Mouse (Mus musculus): ENCODE results near the gene Tex28. TPM values are rescaled to one million over a fixed set of nuclear protein-coding genes. Genes with fewer than 3 reads are reported as not detected.

Tex28 gene
- not detected for polyA plus RNA-seq (2014; fragmentation: Illumina TruSeq; extraction: RNeasy Lipid Tissue Mini Kit (QIAGEN cat#74804); ENCODE audit: low read depth, low replicate concordance)

DNA sequence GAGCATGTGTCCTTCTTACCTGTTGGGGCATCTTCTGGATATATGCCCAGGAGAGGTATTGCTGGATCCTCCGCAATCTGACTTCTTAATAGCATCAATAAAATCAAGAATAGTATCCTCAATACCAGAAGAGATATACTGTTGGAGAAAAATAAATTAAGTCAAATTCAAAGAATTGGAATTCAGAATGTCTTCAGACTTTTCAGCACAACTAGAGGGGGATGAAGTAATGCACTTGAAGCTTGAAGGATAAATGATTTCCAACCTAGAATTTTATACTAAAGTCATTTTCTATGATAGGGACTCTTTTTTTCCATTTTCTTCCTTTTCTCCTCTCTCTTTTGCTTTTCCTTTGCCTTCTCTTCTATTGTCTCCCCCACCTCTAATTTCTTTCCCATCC is at the start of gene Tex28:
Tex28 (minus strand) TSS at position 101 of the 400 bp plus-strand sequence.

DNA sequence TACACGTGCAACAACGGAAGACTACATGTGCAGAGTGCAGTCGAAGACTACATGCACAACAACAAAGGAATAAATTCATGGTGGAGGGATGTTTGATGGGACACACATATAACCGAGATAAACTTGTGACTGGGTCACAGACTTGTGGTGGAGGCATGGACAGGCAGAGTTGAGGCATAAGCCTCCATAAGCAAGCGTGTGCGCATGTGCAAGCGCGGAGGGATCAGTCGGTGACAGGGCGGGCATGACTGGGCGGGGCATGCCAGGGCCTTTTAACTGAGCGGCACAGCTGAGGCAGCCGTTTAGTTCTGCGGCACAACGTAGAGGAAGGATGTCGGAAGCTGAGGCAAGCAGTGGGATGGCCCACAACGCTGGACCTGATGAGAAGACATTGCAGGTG is 9.3 kb upstream of the Tex28 start, which contains the start of gene Tktl1:
Tktl1 (plus strand) TSS at position 301 of the 400 bp plus-strand sequence.

DNA sequence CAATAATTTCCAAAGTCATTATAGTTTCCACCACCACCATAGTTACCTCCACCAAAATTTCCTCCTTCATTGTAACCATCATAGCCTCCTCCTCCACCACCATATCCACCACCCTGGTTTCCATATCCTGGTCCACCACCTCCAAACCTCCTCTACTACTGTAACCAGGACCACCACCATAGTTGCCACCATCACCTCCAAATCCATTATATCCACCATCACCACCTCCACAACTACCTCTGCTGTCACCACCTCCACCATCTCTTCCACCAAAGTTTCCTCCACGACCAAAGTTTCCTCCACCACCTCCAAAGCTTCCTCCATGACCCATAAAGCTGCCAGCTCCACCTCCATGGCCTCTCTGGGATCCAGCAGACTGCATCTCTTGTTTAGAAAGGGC is 32.4 kb downstream of the Tex28 start, which contains the start of gene Mecp2:
Mecp2 (minus strand) TSS at position 101 of the 400 bp plus-strand sequence.

DNA sequence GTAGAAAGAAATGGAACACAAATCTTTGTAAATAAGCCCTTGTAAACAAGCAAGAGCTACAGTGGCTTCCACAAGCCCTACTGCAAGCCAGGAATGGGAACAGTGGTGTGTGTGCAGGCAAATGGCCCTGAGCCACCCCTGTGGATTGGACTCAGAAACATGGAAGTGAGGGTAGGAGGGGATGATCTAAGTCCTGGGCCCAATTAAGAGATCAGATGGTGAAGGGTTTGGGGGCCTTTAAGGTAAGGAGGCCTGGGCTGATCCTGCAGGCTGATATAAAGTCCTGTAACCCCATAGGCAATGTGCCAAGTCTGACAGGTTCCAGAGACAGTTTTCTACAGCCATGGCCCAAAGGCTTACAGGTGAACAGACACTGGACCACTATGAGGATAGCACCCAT is 40.5 kb downstream of the Tex28 start, which contains the start of gene Opn1mw:
Opn1mw (plus strand) TSS at position 301 of the 400 bp plus-strand sequence.

Other genes with a start within 250 kb of the Tex28 start
- gene Arhgap4, start 246.0 kb downstream of the Tex28 start, polyA plus RNA-seq (2014; fragmentation: Illumina TruSeq; extraction: RNeasy Lipid Tissue Mini Kit (QIAGEN cat#74804); ENCODE audit: low read depth, low replicate concordance): 0.85 TPM
- 5.3 TPM for gene Naa10, start 245.9 kb downstream of the Tex28 start, polyA plus RNA-seq (2014; fragmentation: Illumina TruSeq; extraction: RNeasy Lipid Tissue Mini Kit (QIAGEN cat#74804); ENCODE audit: low read depth, low replicate concordance)
- 9.6 TPM for gene Renbp, start 237.0 kb downstream of the Tex28 start, polyA plus RNA-seq (2014; fragmentation: Illumina TruSeq; extraction: RNeasy Lipid Tissue Mini Kit (QIAGEN cat#74804); ENCODE audit: low read depth, low replicate concordance)
- 22.0 TPM for gene Hcfc1, start 201.5 kb downstream of the Tex28 start, polyA plus RNA-seq (2014; fragmentation: Illumina TruSeq; extraction: RNeasy Lipid Tissue Mini Kit (QIAGEN cat#74804); ENCODE audit: low read depth, low replicate concordance)
- 37.3 TPM for gene Irak1, start 143.9 kb downstream of the Tex28 start, polyA plus RNA-seq (2014; fragmentation: Illumina TruSeq; extraction: RNeasy Lipid Tissue Mini Kit (QIAGEN cat#74804); ENCODE audit: low read depth, low replicate concordance)
- gene Opn1mw, start 40.4 kb downstream of the Tex28 start, polyA plus RNA-seq (2014; fragmentation: Illumina TruSeq; extraction: RNeasy Lipid Tissue Mini Kit (QIAGEN cat#74804); ENCODE audit: low read depth, low replicate concordance): not detected
- gene Mecp2, start 32.5 kb downstream of the Tex28 start, polyA plus RNA-seq (2014; fragmentation: Illumina TruSeq; extraction: RNeasy Lipid Tissue Mini Kit (QIAGEN cat#74804); ENCODE audit: low read depth, low replicate concordance): 18.0 TPM
- not detected for gene Tktl1, start 9.4 kb upstream of the Tex28 start, polyA plus RNA-seq (2014; fragmentation: Illumina TruSeq; extraction: RNeasy Lipid Tissue Mini Kit (QIAGEN cat#74804); ENCODE audit: low read depth, low replicate concordance)
- 14.1 TPM for gene Flna, start 82.0 kb upstream of the Tex28 start, polyA plus RNA-seq (2014; fragmentation: Illumina TruSeq; extraction: RNeasy Lipid Tissue Mini Kit (QIAGEN cat#74804); ENCODE audit: low read depth, low replicate concordance)
- gene Emd, start 86.8 kb upstream of the Tex28 start, polyA plus RNA-seq (2014; fragmentation: Illumina TruSeq; extraction: RNeasy Lipid Tissue Mini Kit (QIAGEN cat#74804); ENCODE audit: low read depth, low replicate concordance): 34.6 TPM
- 1,026 TPM for gene Rpl10, start 103.0 kb upstream of the Tex28 start, polyA plus RNA-seq (2014; fragmentation: Illumina TruSeq; extraction: RNeasy Lipid Tissue Mini Kit (QIAGEN cat#74804); ENCODE audit: low read depth, low replicate concordance)
- 37.2 TPM for gene Taz, start 114.1 kb upstream of the Tex28 start, polyA plus RNA-seq (2014; fragmentation: Illumina TruSeq; extraction: RNeasy Lipid Tissue Mini Kit (QIAGEN cat#74804); ENCODE audit: low read depth, low replicate concordance)
- 17.5 TPM for gene Dnase1l1, start 114.5 kb upstream of the Tex28 start, polyA plus RNA-seq (2014; fragmentation: Illumina TruSeq; extraction: RNeasy Lipid Tissue Mini Kit (QIAGEN cat#74804); ENCODE audit: low read depth, low replicate concordance)
- gene Atp6ap1, start 129.3 kb upstream of the Tex28 start, polyA plus RNA-seq (2014; fragmentation: Illumina TruSeq; extraction: RNeasy Lipid Tissue Mini Kit (QIAGEN cat#74804); ENCODE audit: low read depth, low replicate concordance): 252 TPM
- gene Gdi1, start 137.2 kb upstream of the Tex28 start, polyA plus RNA-seq (2014; fragmentation: Illumina TruSeq; extraction: RNeasy Lipid Tissue Mini Kit (QIAGEN cat#74804); ENCODE audit: low read depth, low replicate concordance): 120 TPM
- gene Fam50a, start 145.2 kb upstream of the Tex28 start, polyA plus RNA-seq (2014; fragmentation: Illumina TruSeq; extraction: RNeasy Lipid Tissue Mini Kit (QIAGEN cat#74804); ENCODE audit: low read depth, low replicate concordance): 23.5 TPM
- gene Plxna3, start 161.2 kb upstream of the Tex28 start, polyA plus RNA-seq (2014; fragmentation: Illumina TruSeq; extraction: RNeasy Lipid Tissue Mini Kit (QIAGEN cat#74804); ENCODE audit: low read depth, low replicate concordance): 0.12 TPM
- gene Lage3, start 185.8 kb upstream of the Tex28 start, polyA plus RNA-seq (2014; fragmentation: Illumina TruSeq; extraction: RNeasy Lipid Tissue Mini Kit (QIAGEN cat#74804); ENCODE audit: low read depth, low replicate concordance): 13.5 TPM
- gene Ubl4a, start 205.4 kb upstream of the Tex28 start, polyA plus RNA-seq (2014; fragmentation: Illumina TruSeq; extraction: RNeasy Lipid Tissue Mini Kit (QIAGEN cat#74804); ENCODE audit: low read depth, low replicate concordance): 43.2 TPM
- gene Slc10a3, start 205.5 kb upstream of the Tex28 start, polyA plus RNA-seq (2014; fragmentation: Illumina TruSeq; extraction: RNeasy Lipid Tissue Mini Kit (QIAGEN cat#74804); ENCODE audit: low read depth, low replicate concordance): 6.3 TPM
- gene Fam3a, start 225.4 kb upstream of the Tex28 start, polyA plus RNA-seq (2014; fragmentation: Illumina TruSeq; extraction: RNeasy Lipid Tissue Mini Kit (QIAGEN cat#74804); ENCODE audit: low read depth, low replicate concordance): 8.2 TPM
- 30.2 TPM for gene Ikbkg, start 225.5 kb upstream of the Tex28 start, polyA plus RNA-seq (2014; fragmentation: Illumina TruSeq; extraction: RNeasy Lipid Tissue Mini Kit (QIAGEN cat#74804); ENCODE audit: low read depth, low replicate concordance)